Mouse (Mus musculus): ENCODE results near the gene Eya3.

- TF ChIP-seq CTCF (IDR thresholded peaks at IDR 0.05; ENCODE audit: low read depth, low read length) (no peak), POLR2A (IDR thresholded peaks at IDR 0.05; ENCODE audit: insufficient read depth, low read length) (no peak)
Measured at GRCm38 (mm10) chr4:132746911-132747517, 108.2 kb downstream of the Eya3 start.
